Mouse (Mus musculus): ENCODE measurements around the gene Apeh. TPM values are rescaled to one million over a fixed set of nuclear protein-coding genes. Genes with fewer than 3 reads are reported as not detected.

Apeh gene
- polyA plus RNA-seq, 2 experiments = 38.6 to 55.6 TPM

- Histone ChIP-seq H3K27me3 (ENCODE audit: control insufficient read depth, insufficient read depth, low read length) (peaks cover 20% of the 10 kb centered on the region; the same call in 1 of the 2 replicates), H3K9me3 (ENCODE audit: control insufficient read depth, low read length) (no peaks in the 10 kb centered on the region), H3K27ac (replicated peaks; ENCODE audit: low read depth, low read length) (no peak overlapping the region), H3K36me3 (ENCODE audit: control insufficient read depth, insufficient read depth, low read length) (peaks cover 36% of the 10 kb centered on the region), H3K4me1 (ENCODE audit: control insufficient read depth, insufficient read depth, low read length) (peaks cover 14% of the 10 kb centered on the region), H3K9ac (ENCODE audit: low read depth, low read length, severe bottlenecking) (no peak overlapping the region), H3K4me3 (replicated peaks; ENCODE audit: low read length) (peak overlapping the region; percentile 11; the same call in 1 of the 2 replicates), H3K4me2 (replicated peaks; ENCODE audit: low read depth, low read length, severe bottlenecking) (peak overlapping the region; percentile 26)
- DNase-seq (ENCODE audit: low spot score) = no peak
- 9% methylated on average over 19 of the region's 19 CpGs for WGBS
- ATAC-seq (ENCODE audit: low FRiP score, low read depth) = no peak
- TF ChIP-seq POLR2A (IDR thresholded peaks at IDR 0.05; ENCODE audit: borderline replicate concordance, extremely low read depth, insufficient read depth, insufficient read length) = no peak
Observed at GRCm38 (mm10) chr9:108082549-108082948, 11.9 kb downstream of the Apeh start.

- Histone ChIP-seq H3K4me2 (replicated peaks; ENCODE audit: low read depth, low read length, severe bottlenecking) (peak within 1 kb of the TSS; percentile 92), H3K9ac (ENCODE audit: low read depth, low read length, severe bottlenecking) (peak within 1 kb of the TSS; percentile 92), H3K27ac (replicated peaks; ENCODE audit: low read depth, low read length) (peak within 1 kb of the TSS; percentile 33; the same call in 1 of the 2 replicates), H3K4me1 (ENCODE audit: control insufficient read depth, insufficient read depth, low read length) (peaks cover 14% of the 10 kb centered on the region), H3K9me3 (ENCODE audit: control insufficient read depth, low read length) (no peaks in the 10 kb centered on the region), H3K4me3 (replicated peaks; ENCODE audit: low read length) (peak within 1 kb of the TSS; percentile 89), H3K36me3 (ENCODE audit: control insufficient read depth, insufficient read depth, low read length) (peaks cover 13% of the 10 kb centered on the region), H3K27me3 (ENCODE audit: control insufficient read depth, insufficient read depth, low read length) (peaks cover 20% of the 10 kb centered on the region; the same call in 1 of the 2 replicates)
- ATAC-seq (ENCODE audit: low FRiP score, low read depth) (no peak), DNase-seq (ENCODE audit: low spot score) (no peak)
- 71% methylated on average over 5 of the region's 5 CpGs for WGBS
- no peak for TF ChIP-seq POLR2A (IDR thresholded peaks at IDR 0.05; ENCODE audit: borderline replicate concordance, extremely low read depth, insufficient read depth, insufficient read length)
Observed at GRCm38 (mm10) chr9:108080168-108080567, 14.2 kb downstream of the Apeh start, which contains the start of gene Mst1. Mst1 (plus strand) TSS chr9:108080436.

DNA sequence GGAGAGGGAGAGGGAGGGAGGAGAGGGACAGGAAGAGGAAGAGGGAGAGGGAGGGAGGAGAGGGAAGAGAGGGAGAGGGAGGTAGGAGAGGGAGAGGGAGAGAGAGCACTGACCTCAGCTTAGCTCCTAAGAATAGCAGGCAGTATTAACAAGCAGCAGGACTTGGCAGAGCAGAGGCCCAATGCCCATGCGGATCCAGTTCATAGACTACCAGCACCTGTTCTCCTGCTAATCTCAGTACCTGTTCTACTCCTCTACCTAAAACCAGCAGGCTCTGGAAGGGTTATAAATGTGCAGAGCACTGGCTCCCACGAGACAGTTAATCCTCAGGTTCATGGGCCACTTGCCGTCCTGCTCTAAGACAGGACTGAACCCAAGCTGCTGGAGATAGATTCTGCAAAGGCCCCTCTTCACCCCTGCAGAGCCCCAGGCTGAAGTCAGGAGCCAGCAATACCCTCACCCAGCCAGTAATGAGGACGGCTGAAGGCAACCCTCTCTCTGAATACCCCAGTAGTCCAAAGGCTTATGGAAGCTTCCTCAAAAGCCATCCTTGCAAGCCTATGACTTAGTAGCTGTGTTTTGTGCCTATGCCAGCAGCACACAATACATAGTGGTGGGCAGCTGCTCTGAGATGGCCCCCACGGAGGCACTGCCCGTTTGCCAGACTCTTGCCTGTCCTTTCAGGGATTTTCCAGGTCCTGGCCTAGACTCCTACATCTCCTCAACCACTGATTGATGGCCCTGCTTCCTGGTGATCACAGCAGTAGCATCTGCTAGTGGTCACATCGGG, 21.1 kb downstream of the Apeh start:
- Histone ChIP-seq H3K4me1 (ENCODE audit: control insufficient read depth, insufficient read depth, low read length) (peaks cover 1% of the 10 kb centered on the region; the same call in 1 of the 2 replicates), H3K9me3 (ENCODE audit: control insufficient read depth, low read length) (no peaks in the 10 kb centered on the region), H3K4me2 (replicated peaks; ENCODE audit: low read depth, low read length, severe bottlenecking) (no peak overlapping the region), H3K27me3 (ENCODE audit: control insufficient read depth, insufficient read depth, low read length) (no peaks in the 10 kb centered on the region), H3K9ac (ENCODE audit: low read depth, low read length, severe bottlenecking) (no peak overlapping the region), H3K27ac (replicated peaks; ENCODE audit: low read depth, low read length) (no peak overlapping the region), H3K4me3 (replicated peaks; ENCODE audit: low read length) (no peak overlapping the region), H3K36me3 (ENCODE audit: control insufficient read depth, insufficient read depth, low read length) (peaks cover 19% of the 10 kb centered on the region)
- DNase-seq (ENCODE audit: low spot score) (no peak), ATAC-seq (ENCODE audit: low FRiP score, low read depth) (no peak)
- no peak for TF ChIP-seq POLR2A (IDR thresholded peaks at IDR 0.05; ENCODE audit: borderline replicate concordance, extremely low read depth, insufficient read depth, insufficient read length)
- WGBS = 69% methylated on average over 7 of the region's 7 CpGs

DNA sequence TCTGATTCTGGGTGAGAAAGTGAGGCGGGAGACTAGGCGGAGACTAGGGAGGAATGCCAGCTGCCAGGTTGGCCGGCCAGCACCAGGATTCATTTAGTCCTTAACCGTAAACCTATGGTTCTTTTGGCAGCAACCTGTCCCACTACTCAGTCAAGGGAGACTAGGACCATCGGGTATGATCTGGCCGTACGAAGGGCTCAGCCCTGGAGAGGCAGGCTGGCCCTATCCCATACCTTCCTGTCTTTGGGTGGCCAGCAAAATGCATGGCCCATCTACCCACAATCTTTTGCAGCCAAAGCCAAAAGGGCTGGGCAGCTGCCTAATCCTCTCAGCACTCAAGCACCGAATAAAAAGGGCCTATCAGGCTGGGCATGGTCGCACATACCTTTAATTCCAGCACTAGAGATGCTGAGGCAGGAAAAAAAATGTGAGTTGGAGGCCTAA, 21.9 kb downstream of the Apeh start:
- WGBS = 51% methylated on average over 9 of the region's 9 CpGs

GRCm38 (mm10) chr9:108071801-108072200, 22.6 kb downstream of the Apeh start:
- H3K4me3 ChIP-seq (replicated peaks; ENCODE audit: low read length) = no peak overlapping the region
- no peaks in the 10 kb centered on the region for H3K9me3 ChIP-seq (ENCODE audit: control insufficient read depth, low read length)
- WGBS = 83% methylated on average over 4 of the region's 4 CpGs
- no peak overlapping the region for H3K4me2 ChIP-seq (replicated peaks; ENCODE audit: low read depth, low read length, severe bottlenecking)
- H3K9ac ChIP-seq (ENCODE audit: low read depth, low read length, severe bottlenecking) = no peak overlapping the region
- TF ChIP-seq POLR2A (IDR thresholded peaks at IDR 0.05; ENCODE audit: borderline replicate concordance, extremely low read depth, insufficient read depth, insufficient read length) = no peak
- ATAC-seq (ENCODE audit: low FRiP score, low read depth) (no peak), DNase-seq (ENCODE audit: low spot score) (no peak)
- no peak overlapping the region for H3K27ac ChIP-seq (replicated peaks; ENCODE audit: low read depth, low read length)
- H3K36me3 ChIP-seq (ENCODE audit: control insufficient read depth, insufficient read depth, low read length) = peaks cover 21% of the 10 kb centered on the region
- H3K27me3 ChIP-seq (ENCODE audit: control insufficient read depth, insufficient read depth, low read length) = no peaks in the 10 kb centered on the region
- H3K4me1 ChIP-seq (ENCODE audit: control insufficient read depth, insufficient read depth, low read length) = no peaks in the 10 kb centered on the region

More for the DNA sequence above, 21.9 kb downstream of the Apeh start:
- ATAC-seq (ENCODE audit: low FRiP score, low read depth) (no peak), DNase-seq (ENCODE audit: low spot score) (no peak)
- Histone ChIP-seq H3K9me3 (ENCODE audit: control insufficient read depth, low read length) (no peaks in the 10 kb centered on the region), H3K27ac (replicated peaks; ENCODE audit: low read depth, low read length) (no peak overlapping the region), H3K36me3 (ENCODE audit: control insufficient read depth, insufficient read depth, low read length) (peaks cover 19% of the 10 kb centered on the region), H3K4me2 (replicated peaks; ENCODE audit: low read depth, low read length, severe bottlenecking) (no peak overlapping the region), H3K4me3 (replicated peaks; ENCODE audit: low read length) (no peak overlapping the region), H3K9ac (ENCODE audit: low read depth, low read length, severe bottlenecking) (no peak overlapping the region), H3K27me3 (ENCODE audit: control insufficient read depth, insufficient read depth, low read length) (no peaks in the 10 kb centered on the region), H3K4me1 (ENCODE audit: control insufficient read depth, insufficient read depth, low read length) (no peaks in the 10 kb centered on the region)
- TF ChIP-seq POLR2A (IDR thresholded peaks at IDR 0.05; ENCODE audit: borderline replicate concordance, extremely low read depth, insufficient read depth, insufficient read length) = no peak
